Mouse (Mus musculus) granulocyte monocyte progenitor cell, adult 5-6 weeks (primary cell): ENCODE data around the gene Mthfr. TPM values are rescaled to one million over a fixed set of nuclear protein-coding genes. Genes with fewer than 3 reads are reported as not detected.
A peak's percentile ranks its signal among the peaks of the same experiment; 100 is the strongest.

ENCODE experiments used
- ATAC-seq: replicated peaks from 2 replicates; pipeline ENCODE4 v1.8.0; 2016; ENCODE audit warnings: mild to moderate bottlenecking, moderate TSS enrichment, inconsistent platforms; ENCODE audit not compliant: poor library complexity, severe bottlenecking
- total RNA-seq, 2 experiments: library from RNA; stranded (forward) in 1 of 2; stranded (reverse) in 1 of 2; fragments of 200-712, 200-1000 nt in 1 of 2; fragments of >200 nt in 1 of 2; fragmentation: Nextera tagmentation in 1 of 2; gene quantifications; 2 replicates each; pipeline ENCODE4 v1.2.3; 2014 to 2017

Mthfr gene
- total RNA-seq, 2 experiments from 2014 or later = 2.7 to 5.4 TPM

DNA sequence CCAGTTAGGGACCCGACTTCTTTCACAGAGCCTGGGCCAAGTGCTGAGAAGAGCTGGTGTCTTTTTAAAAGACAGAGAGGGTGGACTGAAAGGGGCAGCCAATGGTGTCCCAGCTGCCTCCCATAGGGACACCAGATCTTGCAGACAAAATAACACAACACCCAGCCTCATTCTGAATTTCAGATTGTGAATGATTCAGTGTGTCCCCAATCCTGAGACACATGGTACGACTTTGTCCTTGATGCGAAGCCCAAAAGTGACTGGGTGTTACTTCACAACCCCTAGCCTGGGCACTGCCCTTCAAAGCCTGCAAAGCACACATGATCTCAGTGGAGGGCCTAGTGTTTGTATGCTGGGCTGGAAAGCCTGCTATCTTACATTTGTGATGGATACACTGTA is 47.0 kb downstream of the Mthfr start:
- no peak for ATAC-seq

- ATAC-seq = peak; percentile 33
Observed at GRCm38 (mm10) chr4:148087091-148087906, 48.4 kb downstream of the Mthfr start.

DNA sequence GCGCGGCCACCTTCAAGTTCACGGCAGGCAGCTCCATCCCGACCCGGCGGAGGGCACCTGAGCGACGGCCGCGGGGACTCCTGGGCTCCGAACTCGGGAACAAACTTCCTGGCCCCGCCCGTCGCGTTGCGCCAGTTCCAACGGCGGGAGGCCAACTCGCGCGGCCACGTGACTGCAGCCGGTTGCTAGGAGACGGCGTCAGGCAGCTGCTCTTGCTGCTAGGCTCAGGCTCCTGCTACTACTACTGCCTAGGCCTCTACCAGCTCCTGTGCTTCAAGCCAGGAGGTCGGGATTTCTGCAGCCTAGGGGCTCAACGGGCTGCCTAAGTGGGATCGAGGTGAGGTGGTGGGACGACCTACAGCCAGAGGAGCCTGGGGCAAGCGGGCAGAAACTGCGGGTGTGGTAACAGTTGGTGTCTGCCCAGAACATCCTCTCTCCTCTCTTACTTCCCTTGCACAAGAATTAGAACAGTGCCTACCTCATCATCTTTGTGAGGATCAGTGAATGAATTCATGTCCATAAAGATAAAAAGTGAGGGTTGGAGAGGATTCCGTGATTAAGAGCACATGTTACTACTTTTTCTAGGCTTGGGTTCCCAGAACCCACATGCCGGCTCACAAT is 49.1 kb downstream of the Mthfr start, which contains the start of gene Agtrap:
TSS of gene Agtrap (minus strand) at position 125 of the 621 bp plus-strand sequence.
- peak; percentile 63 for ATAC-seq

- ATAC-seq = no peak
Observed at GRCm38 (mm10) chr4:148089166-148089565, 50.3 kb downstream of the Mthfr start.

DNA sequence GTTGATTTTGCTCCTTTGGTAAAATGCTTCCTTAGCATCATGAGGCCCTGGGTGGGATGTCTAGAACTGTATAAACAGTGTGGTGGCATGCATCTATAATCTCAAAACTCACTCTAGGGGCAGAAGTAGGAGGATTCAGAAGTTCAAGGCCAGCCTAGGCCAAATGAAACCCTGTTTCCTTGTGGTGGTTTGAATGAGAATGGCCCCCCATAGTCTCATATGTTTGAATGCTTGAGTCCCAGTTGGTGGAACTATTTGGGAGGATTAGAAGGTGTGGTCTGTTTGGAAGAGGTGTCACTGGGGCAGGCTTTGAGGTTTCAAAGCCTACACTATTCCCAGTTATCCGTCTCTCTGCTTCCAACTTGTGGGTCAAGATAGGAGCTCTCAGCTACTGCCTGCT is 52.3 kb downstream of the Mthfr start:
- no peak for ATAC-seq

DNA sequence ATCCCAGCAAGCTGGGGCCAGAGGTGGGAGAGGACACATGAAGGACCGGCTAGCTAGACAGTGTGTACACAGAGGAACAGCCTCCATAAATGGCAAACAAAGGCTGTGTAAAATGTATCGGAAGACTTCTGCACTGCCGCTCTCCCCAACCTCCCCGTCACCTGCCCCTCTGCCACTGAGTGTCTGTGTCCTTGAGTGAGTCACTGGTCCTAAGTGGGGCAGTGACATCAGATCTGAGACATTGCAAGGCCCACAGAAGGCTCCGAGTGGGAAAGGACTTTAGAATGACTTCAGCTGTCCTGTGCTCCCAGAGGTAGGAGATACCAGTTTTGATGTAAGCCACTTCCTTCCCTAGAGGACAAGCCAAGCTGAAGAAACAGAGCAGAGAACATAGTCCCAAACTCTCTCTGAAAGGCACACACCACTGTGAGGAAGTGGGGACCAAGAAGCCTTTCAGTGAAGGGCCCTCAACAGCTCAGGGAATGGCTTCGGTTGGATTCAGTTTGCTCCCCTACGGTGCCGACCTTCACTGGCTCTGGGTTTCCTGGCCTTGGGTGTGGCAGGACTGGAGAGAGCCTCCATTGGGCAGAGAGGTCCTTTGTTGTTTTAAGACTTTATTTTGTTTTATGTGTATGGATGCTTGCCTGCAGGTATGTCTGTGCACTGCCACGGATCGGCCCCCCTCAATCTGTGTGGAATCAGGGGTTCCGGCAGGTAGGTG is 53.8 kb downstream of the Mthfr start:
- no peak for ATAC-seq

DNA sequence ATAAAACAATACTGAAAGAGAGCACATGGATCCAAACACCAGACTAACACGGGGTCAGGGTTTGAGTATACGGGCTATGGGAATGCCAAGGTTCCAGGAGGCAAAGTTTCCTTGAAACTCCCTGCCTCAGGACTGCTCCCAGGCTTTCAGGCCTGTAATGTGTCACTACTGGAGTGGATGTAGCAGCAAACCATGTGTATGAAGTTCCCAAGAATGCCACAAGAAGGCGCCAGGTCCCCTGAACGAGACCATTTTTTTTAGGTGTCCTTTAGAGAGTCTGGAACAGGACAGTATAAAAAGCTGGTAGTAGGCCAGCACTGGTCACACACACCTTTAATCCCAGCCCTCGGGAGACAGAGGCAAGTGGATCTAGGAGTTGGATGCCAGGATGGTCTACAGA is 55.3 kb downstream of the Mthfr start:
- no peak for ATAC-seq

DNA sequence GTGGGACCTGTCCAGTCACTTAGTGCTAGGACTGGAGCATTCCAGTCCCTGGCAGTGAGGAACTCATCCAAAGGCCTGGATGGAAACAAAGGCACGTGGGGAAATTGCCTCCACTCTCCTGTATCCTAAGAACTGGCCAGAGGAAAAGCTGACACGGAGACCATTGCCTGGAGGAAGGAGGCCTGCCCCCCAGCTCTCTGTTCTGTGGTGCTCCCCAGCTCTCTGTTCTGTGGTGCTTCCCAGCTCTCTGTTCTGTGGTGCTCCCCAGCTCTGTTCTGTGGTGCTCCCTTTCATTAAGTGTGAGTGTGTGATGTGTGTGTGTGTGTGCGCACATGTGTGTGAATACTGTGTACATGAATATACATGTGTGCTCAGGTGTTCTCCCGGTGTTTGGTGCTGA is 56.2 kb downstream of the Mthfr start:
- ATAC-seq = no peak

DNA sequence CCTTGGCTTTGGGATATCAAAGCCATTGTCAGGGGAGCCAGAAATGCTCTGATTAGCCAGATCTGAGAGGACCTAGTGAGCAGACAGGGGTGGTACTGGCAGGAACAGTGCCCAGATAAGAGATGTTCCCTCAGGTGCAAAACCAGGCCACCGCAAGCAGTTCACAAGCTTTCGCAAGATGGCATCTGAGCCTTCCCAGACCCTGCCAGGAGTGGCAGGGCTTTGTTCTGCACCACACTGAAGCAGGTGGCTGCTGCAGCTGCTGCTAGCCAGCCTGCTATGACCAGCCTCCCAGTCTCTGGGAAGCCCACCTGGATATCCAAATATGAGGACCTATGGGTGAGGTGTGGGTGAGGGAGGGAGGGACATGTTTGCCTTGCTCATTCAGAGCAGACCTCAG is 59.1 kb downstream of the Mthfr start:
- ATAC-seq = no peak

DNA sequence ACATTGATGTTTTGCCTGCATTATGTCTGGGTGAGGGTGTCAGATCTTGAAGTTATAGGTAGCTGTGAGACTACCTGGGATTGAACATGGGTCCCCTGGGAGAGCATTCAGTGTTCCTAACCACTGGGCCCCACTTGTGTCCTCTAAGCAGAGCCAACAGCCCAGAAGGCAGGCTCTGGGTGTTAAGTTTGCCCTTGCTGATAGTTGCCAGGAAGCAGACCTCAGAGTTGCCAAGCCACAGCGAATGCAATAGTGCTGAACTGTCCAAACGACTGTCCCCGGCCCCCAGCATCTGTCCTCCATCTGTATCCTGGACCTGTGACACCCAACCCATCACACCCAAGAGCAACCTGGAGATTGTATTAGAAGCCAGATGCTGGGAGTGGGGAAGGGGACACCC is 59.8 kb downstream of the Mthfr start:
- ATAC-seq = no peak

DNA sequence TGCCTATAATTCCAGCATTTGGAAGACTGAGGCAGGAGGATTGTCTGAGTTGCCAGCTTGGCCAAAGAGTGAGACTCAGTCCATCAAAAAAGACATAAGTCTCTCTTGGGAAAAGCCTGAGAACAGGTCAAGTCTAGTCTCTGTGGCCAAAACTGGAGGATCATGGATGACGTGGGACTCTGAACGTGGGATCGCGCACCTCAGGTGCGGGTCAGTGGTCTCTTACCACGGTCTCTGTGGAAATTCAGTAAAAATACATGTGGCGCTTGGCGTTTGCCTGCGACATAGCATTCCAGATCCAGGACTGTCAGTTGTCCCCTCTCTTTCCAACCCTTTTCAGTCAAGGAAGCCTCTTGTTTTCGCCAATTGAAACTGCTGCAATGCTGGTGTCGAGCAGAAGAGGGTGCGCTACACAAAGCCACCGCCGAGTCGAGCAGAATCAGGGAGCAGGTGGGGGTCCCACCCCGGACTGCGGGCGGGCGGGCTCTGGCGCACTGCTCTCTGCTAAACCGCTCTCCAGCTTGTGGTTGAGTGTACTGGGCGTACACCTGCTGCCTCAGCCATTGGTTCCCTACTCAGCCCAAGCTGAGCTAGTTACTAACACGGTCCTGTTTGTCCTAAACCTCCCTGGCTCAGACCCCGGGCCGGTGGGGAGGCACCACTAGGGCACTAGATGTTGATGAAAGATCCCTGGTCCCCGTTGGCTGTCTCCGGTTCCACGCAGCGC is 63.1 kb downstream of the Mthfr start:
- peak; percentile 91 for ATAC-seq

- ATAC-seq = no peak
Observed at GRCm38 (mm10) chr4:148104146-148104545, 65.3 kb downstream of the Mthfr start.

DNA sequence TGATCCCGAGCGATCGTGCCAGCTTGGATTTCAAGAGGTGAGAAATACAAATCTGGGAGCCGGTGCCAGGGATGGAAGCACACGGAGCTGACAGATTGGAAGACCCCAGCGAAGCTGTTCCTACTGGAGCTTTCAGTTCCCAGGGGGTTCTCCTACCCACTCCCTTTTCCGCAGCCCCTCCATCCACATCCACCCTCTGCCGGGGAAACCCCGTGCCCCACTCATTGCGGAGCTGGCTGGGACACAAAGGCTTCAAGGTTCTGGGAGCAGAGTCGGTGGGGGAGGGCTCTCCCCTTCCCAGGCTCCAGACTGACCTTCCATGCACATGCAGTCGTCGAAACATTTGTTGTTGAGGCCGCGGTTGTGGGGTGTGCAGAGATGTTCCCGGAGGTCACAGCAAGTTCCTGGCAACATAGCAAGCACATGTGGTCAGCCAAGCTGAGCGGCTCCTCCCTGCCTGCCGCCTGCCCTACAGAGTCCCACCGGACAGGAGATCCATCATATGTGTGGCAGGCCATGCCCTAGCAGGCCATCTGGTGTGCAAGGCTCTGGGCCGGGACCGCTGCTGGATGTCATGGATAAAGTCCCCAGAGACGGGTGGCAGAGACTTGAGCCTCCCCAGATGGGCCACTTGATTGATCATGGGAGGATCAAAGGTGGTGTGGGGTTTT is 68.9 kb downstream of the Mthfr start:
- no peak for ATAC-seq

- ATAC-seq = no peak
Observed at GRCm38 (mm10) chr4:148108565-148109100, 69.8 kb downstream of the Mthfr start.

Other genes with a start within 250 kb of the Mthfr start
- 30.4 and 34.9 TPM in 2 replicates for gene Zfp984, start 229.3 kb upstream of the Mthfr start, total RNA-seq (2014; fragmentation: Nextera tagmentation)
- 31.6 and 37.0 TPM in 2 replicates for gene Zfp984, start 229.3 kb upstream of the Mthfr start, total RNA-seq (2017)
- gene Zfp933, start 190.7 kb upstream of the Mthfr start, total RNA-seq (2014; fragmentation: Nextera tagmentation) = 15.2 and 18.2 TPM in 2 replicates
- gene Zfp933, start 190.7 kb upstream of the Mthfr start, total RNA-seq (2017) = 8.5 and 10.4 TPM in 2 replicates
- 45.9 and 58.8 TPM in 2 replicates for gene Miip, start 170.3 kb upstream of the Mthfr start, total RNA-seq (2014; fragmentation: Nextera tagmentation)
- 33.8 and 36.0 TPM in 2 replicates for gene Miip, start 170.3 kb upstream of the Mthfr start, total RNA-seq (2017)
- gene Fv1, start 170.1 kb upstream of the Mthfr start, total RNA-seq (2014; fragmentation: Nextera tagmentation) = 7.1 TPM in 1 of 2 replicates, not detected in the other
- gene Fv1, start 170.1 kb upstream of the Mthfr start, total RNA-seq (2017) = 13.5 and 16.2 TPM in 2 replicates
- 34.4 and 38.9 TPM in 2 replicates for gene Mfn2, start 134.4 kb upstream of the Mthfr start, total RNA-seq (2014; fragmentation: Nextera tagmentation)
- gene Mfn2, start 134.4 kb upstream of the Mthfr start, total RNA-seq (2017) = 30.2 and 32.6 TPM in 2 replicates
- gene Plod1, start 102.3 kb upstream of the Mthfr start, total RNA-seq (2014; fragmentation: Nextera tagmentation) = 6.7 and 7.0 TPM in 2 replicates
- gene Plod1, start 102.3 kb upstream of the Mthfr start, total RNA-seq (2017) = 9.0 and 9.1 TPM in 2 replicates
- gene 2510039O18Rik, start 98.2 kb upstream of the Mthfr start, total RNA-seq (2014; fragmentation: Nextera tagmentation) = 28.6 and 32.6 TPM in 2 replicates
- 33.6 and 45.4 TPM in 2 replicates for gene 2510039O18Rik, start 98.2 kb upstream of the Mthfr start, total RNA-seq (2017)
- gene Nppb, start 53.3 kb upstream of the Mthfr start, total RNA-seq (2014; fragmentation: Nextera tagmentation) = not detected in 2 replicates
- not detected in 2 replicates for gene Nppb, start 53.3 kb upstream of the Mthfr start, total RNA-seq (2017)
- not detected in 2 replicates for gene Nppa, start 38.4 kb upstream of the Mthfr start, total RNA-seq (2014; fragmentation: Nextera tagmentation)
- not detected in 2 replicates for gene Nppa, start 38.4 kb upstream of the Mthfr start, total RNA-seq (2017)
- 7.4 and 9.1 TPM in 2 replicates for gene Clcn6, start 256 bp upstream of the Mthfr start, total RNA-seq (2014; fragmentation: Nextera tagmentation)
- 1.3 and 4.3 TPM in 2 replicates for gene Clcn6, start 256 bp upstream of the Mthfr start, total RNA-seq (2017)
- gene Agtrap, start 49.0 kb downstream of the Mthfr start, total RNA-seq (2014; fragmentation: Nextera tagmentation) = 28.5 and 30.0 TPM in 2 replicates
- gene Agtrap, start 49.0 kb downstream of the Mthfr start, total RNA-seq (2017) = 28.2 and 30.8 TPM in 2 replicates
- 27.7 and 36.6 TPM in 2 replicates for gene Mad2l2, start 91.3 kb downstream of the Mthfr start, total RNA-seq (2014; fragmentation: Nextera tagmentation)
- 4.3 and 10.0 TPM in 2 replicates for gene Mad2l2, start 91.3 kb downstream of the Mthfr start, total RNA-seq (2017)
- not detected in 2 replicates for gene Draxin, start 91.6 kb downstream of the Mthfr start, total RNA-seq (2014; fragmentation: Nextera tagmentation)
- 0.05 TPM in 1 of 2 replicates, not detected in the other for gene Draxin, start 91.6 kb downstream of the Mthfr start, total RNA-seq (2017)
- gene Fbxo6, start 113.1 kb downstream of the Mthfr start, total RNA-seq (2014; fragmentation: Nextera tagmentation) = 19.1 and 33.4 TPM in 2 replicates
- gene Fbxo6, start 113.1 kb downstream of the Mthfr start, total RNA-seq (2017) = 5.6 and 13.8 TPM in 2 replicates
- 2.0 and 2.8 TPM in 2 replicates for gene Fbxo44, start 121.4 kb downstream of the Mthfr start, total RNA-seq (2014; fragmentation: Nextera tagmentation)
- gene Fbxo44, start 121.4 kb downstream of the Mthfr start, total RNA-seq (2017) = 0.26 and 2.1 TPM in 2 replicates
- gene Fbxo2, start 121.5 kb downstream of the Mthfr start, total RNA-seq (2014; fragmentation: Nextera tagmentation) = not detected in 2 replicates
- not detected in 2 replicates for gene Fbxo2, start 121.5 kb downstream of the Mthfr start, total RNA-seq (2017)
- gene Disp3, start 248.9 kb downstream of the Mthfr start, total RNA-seq (2014; fragmentation: Nextera tagmentation) = not detected in 2 replicates
- gene Disp3, start 248.9 kb downstream of the Mthfr start, total RNA-seq (2017) = not detected in 2 replicates